Mouse (Mus musculus): ENCODE measurements around the gene Map3k7cl. TPM values are rescaled to one million over a fixed set of nuclear protein-coding genes. Genes with fewer than 3 reads are reported as not detected.

Map3k7cl gene
- total RNA-seq, 2 experiments from 2014 or later, result not detected

- no peak for ATAC-seq (replicated peaks; ENCODE audit: low FRiP score, poor library complexity, severe bottlenecking)
These were observed 31.5 kb downstream of the Map3k7cl start for GRCm38 (mm10) chr16:87584618-87585017.

- no peak for ATAC-seq (replicated peaks; ENCODE audit: low FRiP score, poor library complexity, severe bottlenecking)
These were observed 32.6 kb downstream of the Map3k7cl start for GRCm38 (mm10) chr16:87585548-87586262.

- ATAC-seq (replicated peaks; ENCODE audit: low FRiP score, poor library complexity, severe bottlenecking), result no peak
These were observed 34.7 kb downstream of the Map3k7cl start for GRCm38 (mm10) chr16:87587843-87588242.

GRCm38 (mm10) chr16:87594145-87594544, 41.0 kb downstream of the Map3k7cl start:
- no peak for ATAC-seq (replicated peaks; ENCODE audit: low FRiP score, poor library complexity, severe bottlenecking)

GRCm38 (mm10) chr16:87595149-87595548, 42.0 kb downstream of the Map3k7cl start:
- no peak for ATAC-seq (replicated peaks; ENCODE audit: low FRiP score, poor library complexity, severe bottlenecking)

GRCm38 (mm10) chr16:87602717-87603526, 49.8 kb downstream of the Map3k7cl start:
- no peak for ATAC-seq (replicated peaks; ENCODE audit: low FRiP score, poor library complexity, severe bottlenecking)

GRCm38 (mm10) chr16:87604002-87604401, 50.9 kb downstream of the Map3k7cl start:
- ATAC-seq (replicated peaks; ENCODE audit: low FRiP score, poor library complexity, severe bottlenecking), result no peak

- ATAC-seq (replicated peaks; ENCODE audit: low FRiP score, poor library complexity, severe bottlenecking), result no peak
These were observed 51.8 kb downstream of the Map3k7cl start for GRCm38 (mm10) chr16:87604883-87605282.

GRCm38 (mm10) chr16:87607383-87607782, 54.3 kb downstream of the Map3k7cl start:
- no peak for ATAC-seq (replicated peaks; ENCODE audit: low FRiP score, poor library complexity, severe bottlenecking)

GRCm38 (mm10) chr16:87607959-87608358, 54.8 kb downstream of the Map3k7cl start:
- ATAC-seq (replicated peaks; ENCODE audit: low FRiP score, poor library complexity, severe bottlenecking), result no peak

GRCm38 (mm10) chr16:87610142-87610541, 57.0 kb downstream of the Map3k7cl start:
- no peak for ATAC-seq (replicated peaks; ENCODE audit: low FRiP score, poor library complexity, severe bottlenecking)

GRCm38 (mm10) chr16:87610556-87611295, 57.6 kb downstream of the Map3k7cl start:
- no peak for ATAC-seq (replicated peaks; ENCODE audit: low FRiP score, poor library complexity, severe bottlenecking)

- ATAC-seq (replicated peaks; ENCODE audit: low FRiP score, poor library complexity, severe bottlenecking), result no peak
These were observed 58.3 kb downstream of the Map3k7cl start for GRCm38 (mm10) chr16:87611420-87611819.

- no peak for ATAC-seq (replicated peaks; ENCODE audit: low FRiP score, poor library complexity, severe bottlenecking)
These were observed 59.2 kb downstream of the Map3k7cl start for GRCm38 (mm10) chr16:87612218-87612838.

- no peak for ATAC-seq (replicated peaks; ENCODE audit: low FRiP score, poor library complexity, severe bottlenecking)
These were observed 64.2 kb downstream of the Map3k7cl start for GRCm38 (mm10) chr16:87617377-87617776.

GRCm38 (mm10) chr16:87621246-87621645, 68.1 kb downstream of the Map3k7cl start:
- ATAC-seq (replicated peaks; ENCODE audit: low FRiP score, poor library complexity, severe bottlenecking), result no peak

- ATAC-seq (replicated peaks; ENCODE audit: low FRiP score, poor library complexity, severe bottlenecking), result no peak
These were observed 70.8 kb downstream of the Map3k7cl start for GRCm38 (mm10) chr16:87623881-87624280.

GRCm38 (mm10) chr16:87624937-87625336, 71.8 kb downstream of the Map3k7cl start:
- no peak for ATAC-seq (replicated peaks; ENCODE audit: low FRiP score, poor library complexity, severe bottlenecking)

GRCm38 (mm10) chr16:87625341-87625740, 72.2 kb downstream of the Map3k7cl start:
- ATAC-seq (replicated peaks; ENCODE audit: low FRiP score, poor library complexity, severe bottlenecking), result no peak

GRCm38 (mm10) chr16:87625816-87626215, 72.7 kb downstream of the Map3k7cl start:
- no peak for ATAC-seq (replicated peaks; ENCODE audit: low FRiP score, poor library complexity, severe bottlenecking)
